ENCODE assay signal across 12 mouse cellular contexts in the genomic region with DNA sequence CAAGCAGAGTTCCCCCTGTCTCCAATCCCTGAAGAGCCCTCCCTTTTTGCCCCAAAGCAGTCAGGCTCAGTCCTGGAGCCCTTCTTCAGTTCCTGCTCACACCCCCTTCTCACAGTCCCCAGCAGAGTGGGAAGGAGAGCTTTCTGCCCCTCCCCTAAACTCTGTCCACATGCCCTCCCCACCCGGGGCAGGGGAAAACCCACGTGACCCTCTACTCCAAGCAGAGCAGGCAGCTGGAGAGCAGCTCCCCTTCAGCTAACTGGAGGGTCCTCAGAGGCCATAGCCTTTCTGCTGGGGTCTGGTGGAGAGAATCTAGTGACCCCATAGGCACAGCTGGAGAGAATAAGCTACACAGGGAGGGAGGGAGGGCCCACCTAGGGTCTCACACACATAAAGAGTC.
DNase-seq lines count a peak whose midpoint lies in the region; ATAC-seq and TF ChIP-seq lines count a peak whose summit lies in the region.
"Had no signal": no experiment of that assay in that cellular context is flagged by ENCODE, and none has a peak within 500 bp of the region (broad histone marks: within the 10 kb centered on the region; RNA-seq: fewer than 3 reads in every experiment).

No protein-coding gene starts in this region.

- no peaks in the 10 kb centered on the region for H3K9me3 ChIP-seq in heart, embryonic 13.5 days
- H3K9me3 ChIP-seq in midbrain, embryonic 10.5 days (replicated peaks), result no peaks in the 10 kb centered on the region
- H3K9me3 ChIP-seq in midbrain, embryonic 16.5 days (replicated peaks; ENCODE audit: control insufficient read depth, low read length, poor library complexity, severe bottlenecking), result no peaks in the 10 kb centered on the region
- H3K9me3 ChIP-seq in embryonic facial prominence, embryonic 14.5 days (ENCODE audit: control insufficient read depth, low read length), result no peaks in the 10 kb centered on the region
- H3K9me3 ChIP-seq in stomach, embryonic 14.5 days (ENCODE audit: control insufficient read depth, low read depth, low read length), result no peaks in the 10 kb centered on the region
- H3K9me3 ChIP-seq: hindbrain, embryonic 15.5 days had no signal

- no peak for TF ChIP-seq POLR2A in cerebellum, adult 2 months (IDR thresholded peaks at IDR 0.05; ENCODE audit: borderline replicate concordance, insufficient read depth, low read length)

- no peak overlapping the region for H3K4me2 ChIP-seq in heart, embryonic 13.5 days
- H3K4me2 ChIP-seq in midbrain, embryonic 16.5 days (ENCODE audit: low read length), result no peak overlapping the region
- H3K4me2 ChIP-seq in embryonic facial prominence, embryonic 14.5 days (ENCODE audit: low read depth, low read length), result no peak overlapping the region
- H3K4me2 ChIP-seq in stomach, embryonic 14.5 days (replicated peaks; ENCODE audit: low read depth, low read length), result no peak overlapping the region
- H3K4me2 ChIP-seq: hindbrain, embryonic 15.5 days had no signal

- no peak overlapping the region for H3K4me3 ChIP-seq in heart, embryonic 13.5 days
- H3K4me3 ChIP-seq in midbrain, embryonic 10.5 days, result no peak overlapping the region
- no peak overlapping the region for H3K4me3 ChIP-seq in midbrain, embryonic 16.5 days (ENCODE audit: low read depth, low read length)
- H3K4me3 ChIP-seq in embryonic facial prominence, embryonic 14.5 days (ENCODE audit: low read depth, low read length), result no peak overlapping the region
- H3K4me3 ChIP-seq in stomach, embryonic 14.5 days (ENCODE audit: low read depth, low read length), result no peak overlapping the region
- H3K4me3 ChIP-seq in cerebellum, adult 2 months (replicated peaks; ENCODE audit: insufficient read depth, low read depth, low read length), result no peak overlapping the region
- H3K4me3 ChIP-seq: hindbrain, embryonic 15.5 days had no signal

- ATAC-seq in heart, embryonic 13.5 days (ENCODE audit: extremely low read depth, insufficient number of reproducible peaks, low FRiP score, low TSS enrichment), result no peak
- no peak for ATAC-seq in midbrain, embryonic 16.5 days
- ATAC-seq in embryonic facial prominence, embryonic 14.5 days (ENCODE audit: low read depth), result 0 out of 2 replicates have a peak, but pooled peaks have one; percentile 15
- peak; percentile 79; the same call in 1 of the 2 replicates for ATAC-seq in stomach, embryonic 14.5 days (ENCODE audit: insufficient number of reproducible peaks, insufficient read depth, low FRiP score, low read depth)

- peak overlapping the region; percentile 33; the same call in 1 of the 2 replicates for H3K9ac ChIP-seq in heart, embryonic 13.5 days
- no peak overlapping the region for H3K9ac ChIP-seq in midbrain, embryonic 16.5 days (ENCODE audit: low read depth, low read length)
- H3K9ac ChIP-seq in embryonic facial prominence, embryonic 14.5 days (ENCODE audit: low read depth, low read length), result no peak overlapping the region
- no peak overlapping the region for H3K9ac ChIP-seq in stomach, embryonic 14.5 days (replicated peaks; ENCODE audit: low read depth, low read length)
- H3K9ac ChIP-seq: hindbrain, embryonic 15.5 days had no signal

- WGBS in heart, embryonic 13.5 days, result 10% methylated on average over 2 of the region's 2 CpGs
- 9% methylated on average over 2 of the region's 2 CpGs for WGBS in midbrain, embryonic 10.5 days
- WGBS in midbrain, embryonic 16.5 days, result 15% methylated on average over 2 of the region's 2 CpGs
- WGBS in embryonic facial prominence, embryonic 14.5 days, result 3% methylated on average over 2 of the region's 2 CpGs
- 9% methylated on average over 2 of the region's 2 CpGs for WGBS in stomach, embryonic 14.5 days
- 41% methylated on average over 2 of the region's 2 CpGs for WGBS in cerebellum, adult 2 months

- H3K27ac ChIP-seq in heart, embryonic 13.5 days (replicated peaks), result no peak overlapping the region
- peak overlapping the region; percentile 65 for H3K27ac ChIP-seq in midbrain, embryonic 10.5 days (replicated peaks)
- no peak overlapping the region for H3K27ac ChIP-seq in midbrain, embryonic 16.5 days (ENCODE audit: low read length)
- H3K27ac ChIP-seq in embryonic facial prominence, embryonic 14.5 days (replicated peaks; ENCODE audit: low read depth, low read length), result no peak overlapping the region
- H3K27ac ChIP-seq in stomach, embryonic 14.5 days (ENCODE audit: low read length), result 0 out of 2 replicates have a peak overlapping the region, but pooled peaks have one; percentile 2
- no peak overlapping the region for H3K27ac ChIP-seq in cerebellum, adult 2 months (ENCODE audit: insufficient read depth, low read length)
- H3K27ac ChIP-seq: hindbrain, embryonic 15.5 days had no signal

- H3K36me3 ChIP-seq in heart, embryonic 13.5 days, result no peaks in the 10 kb centered on the region
- no peaks in the 10 kb centered on the region for H3K36me3 ChIP-seq in midbrain, embryonic 10.5 days
- H3K36me3 ChIP-seq in midbrain, embryonic 16.5 days (ENCODE audit: control insufficient read depth, insufficient read depth, low read length), result no peaks in the 10 kb centered on the region
- no peaks in the 10 kb centered on the region for H3K36me3 ChIP-seq in embryonic facial prominence, embryonic 14.5 days (ENCODE audit: control insufficient read depth, insufficient read depth, low read length)
- no peaks in the 10 kb centered on the region for H3K36me3 ChIP-seq in stomach, embryonic 14.5 days (ENCODE audit: control insufficient read depth, insufficient read depth, low read length)
- H3K36me3 ChIP-seq: hindbrain, embryonic 15.5 days had no signal

- DNase-seq in heart, postnatal 4 days, result no peak
- DNase-seq in midbrain, embryonic 10.5 days (ENCODE audit: low spot score), result no peak
- no peak for DNase-seq in embryonic facial prominence, embryonic 14.5 days (ENCODE audit: low spot score)
- DNase-seq in cerebellum, adult 2 months, result no peak
- no peak for DNase-seq in frontal cortex, adult 2 months (ENCODE audit: extremely low spot score in 1 of 2, low spot score in 1 of 2)
- DNase-seq: adrenal gland, postnatal 25 days; cerebellum, adult 9-10 months; left cerebral cortex, postnatal 4 days had no signal

- no peaks in the 10 kb centered on the region for H3K27me3 ChIP-seq in heart, embryonic 13.5 days (replicated peaks)
- 0 out of 2 replicates have a peak, but pooled peaks cover 5% of the 10 kb centered on the region for H3K27me3 ChIP-seq in midbrain, embryonic 10.5 days (ENCODE audit: low read depth, poor library complexity, severe bottlenecking)
- H3K27me3 ChIP-seq in midbrain, embryonic 16.5 days (ENCODE audit: control insufficient read depth, insufficient read depth, low read depth, low read length), result no peaks in the 10 kb centered on the region
- no peaks in the 10 kb centered on the region for H3K27me3 ChIP-seq in embryonic facial prominence, embryonic 14.5 days (replicated peaks; ENCODE audit: control insufficient read depth, insufficient read depth, low read length)
- no peaks in the 10 kb centered on the region for H3K27me3 ChIP-seq in stomach, embryonic 14.5 days (ENCODE audit: control insufficient read depth, insufficient read depth, low read length)
- H3K27me3 ChIP-seq in cerebellum, adult 2 months (ENCODE audit: control insufficient read depth, insufficient read depth, low read length), result no peaks in the 10 kb centered on the region
- H3K27me3 ChIP-seq: hindbrain, embryonic 15.5 days had no signal

- H3K4me1 ChIP-seq in heart, embryonic 13.5 days, result peaks cover 24% of the 10 kb centered on the region
- H3K4me1 ChIP-seq in midbrain, embryonic 10.5 days, result peaks cover 25% of the 10 kb centered on the region
- no peaks in the 10 kb centered on the region for H3K4me1 ChIP-seq in midbrain, embryonic 16.5 days (ENCODE audit: control insufficient read depth, insufficient read depth, low read length)
- H3K4me1 ChIP-seq in embryonic facial prominence, embryonic 14.5 days (ENCODE audit: control insufficient read depth, insufficient read depth, low read length), result peaks cover 6% of the 10 kb centered on the region; the same call in 1 of the 2 replicates
- peaks cover 3% of the 10 kb centered on the region; the same call in 1 of the 2 replicates for H3K4me1 ChIP-seq in stomach, embryonic 14.5 days (ENCODE audit: control insufficient read depth, insufficient read depth, low read length)
- peaks cover 6% of the 10 kb centered on the region for H3K4me1 ChIP-seq in cerebellum, adult 2 months (ENCODE audit: control insufficient read depth, insufficient read depth, low read length)
- H3K4me1 ChIP-seq: hindbrain, embryonic 15.5 days had no signal

- no peak for TF ChIP-seq CTCF in cerebellum, adult 2 months (IDR thresholded peaks at IDR 0.05; ENCODE audit: borderline replicate concordance, insufficient read depth, low read depth, low read length)

Comparison
In these comparisons a context has a peak if more than half of its experiments do, and no peak if none do; other contexts are left out.
1. H3K27ac ChIP-seq: peak in midbrain, embryonic 10.5 days (single experiment) and stomach, embryonic 14.5 days (single experiment); none in heart, embryonic 13.5 days (single experiment), midbrain, embryonic 16.5 days (single experiment), embryonic facial prominence, embryonic 14.5 days (single experiment) and cerebellum, adult 2 months (single experiment).
2. ATAC-seq: peak in embryonic facial prominence, embryonic 14.5 days (single experiment) and stomach, embryonic 14.5 days (single experiment); none in heart, embryonic 13.5 days (single experiment) and midbrain, embryonic 16.5 days (single experiment).